ENCODE assay signal across 17 mouse cellular contexts in genomic region chr7:143064226-143064625, GRCm38 (mm10). TPM values are rescaled to one million over a fixed set of nuclear protein-coding genes. Genes with fewer than 3 reads are reported as not detected.
DNase-seq lines count a peak whose midpoint lies in the region; ATAC-seq lines count a peak whose summit lies in the region.
"Had no signal": no experiment of that assay in that cellular context is flagged by ENCODE, and none has a peak within 500 bp of the region (broad histone marks: within the 10 kb centered on the region; RNA-seq: fewer than 3 reads in every experiment).

No protein-coding gene starts in this region.

- no peaks in the 10 kb centered on the region for H3K27me3 ChIP-seq in hindbrain, embryonic 15.5 days
- H3K27me3 ChIP-seq in hindbrain, embryonic 14.5 days (ENCODE audit: control insufficient read depth, insufficient read depth, low read length), result no peaks in the 10 kb centered on the region
- H3K27me3 ChIP-seq: midbrain, embryonic 12.5 days had no signal

- no peak for ATAC-seq in hindbrain, embryonic 15.5 days (ENCODE audit: low FRiP score, low read depth)
- no peak for ATAC-seq in hindbrain, embryonic 14.5 days (ENCODE audit: low FRiP score)
- ATAC-seq: inflammation-experienced regulatory T-cells, adult 6 months had no signal

- peaks cover 59% of the 10 kb centered on the region for H3K36me3 ChIP-seq in hindbrain, embryonic 15.5 days
- peaks cover 66% of the 10 kb centered on the region for H3K36me3 ChIP-seq in hindbrain, embryonic 14.5 days (replicated peaks; ENCODE audit: control insufficient read depth, insufficient read depth)

- peak overlapping the region; percentile 51 for H3K27ac ChIP-seq in hindbrain, embryonic 15.5 days (replicated peaks)
- H3K27ac ChIP-seq in hindbrain, embryonic 14.5 days, result no peak overlapping the region
- H3K27ac ChIP-seq: heart, embryonic 10.5 days; midbrain, embryonic 12.5 days had no signal

- H3K9ac ChIP-seq in hindbrain, embryonic 15.5 days, result no peak overlapping the region
- no peak overlapping the region for H3K9ac ChIP-seq in hindbrain, embryonic 14.5 days
- H3K9ac ChIP-seq: lung, embryonic 14.5 days had no signal

- no peaks in the 10 kb centered on the region for H3K9me3 ChIP-seq in hindbrain, embryonic 15.5 days
- H3K9me3 ChIP-seq in hindbrain, embryonic 14.5 days (ENCODE audit: control insufficient read depth, low read length), result no peaks in the 10 kb centered on the region
- H3K9me3 ChIP-seq: G1E; heart, embryonic 10.5 days; midbrain, embryonic 12.5 days had no signal

- peaks cover 26% of the 10 kb centered on the region for H3K4me1 ChIP-seq in hindbrain, embryonic 15.5 days (replicated peaks)
- peaks cover 11% of the 10 kb centered on the region for H3K4me1 ChIP-seq in hindbrain, embryonic 14.5 days (replicated peaks; ENCODE audit: control insufficient read depth, insufficient read depth, low read length)

- WGBS in hindbrain, embryonic 15.5 days, result 17% methylated on average over 6 of the region's 6 CpGs
- 19% methylated on average over 6 of the region's 6 CpGs for WGBS in hindbrain, embryonic 14.5 days

- DNase-seq in hindbrain, embryonic 14.5 days (ENCODE audit: low spot score), result no peak
- peak; percentile 61 for DNase-seq in left cerebral cortex, postnatal 4 days
- no peak for DNase-seq in left cerebral cortex, postnatal 10 days (ENCODE audit: extremely low spot score in 1 of 2, low spot score in 2 of 2)
- DNase-seq in right cerebral cortex, postnatal 10 days (ENCODE audit: low spot score in 2 of 2), result peak; percentile 80 to 83
- DNase-seq in right cerebral cortex, postnatal 14 days, result no peak
- DNase-seq in kidney, postnatal 14 days, result no peak
- DNase-seq: adrenal gland, postnatal 36 days; gastrocnemius, postnatal 36 days; heart, postnatal 10 days; lung, embryonic 14.5 days; lung, postnatal 4 days; thymus, postnatal 4 days had no signal

- H3K4me3 ChIP-seq in hindbrain, embryonic 15.5 days, result no peak overlapping the region
- no peak overlapping the region for H3K4me3 ChIP-seq in hindbrain, embryonic 14.5 days (replicated peaks; ENCODE audit: low read length)
- H3K4me3 ChIP-seq: heart, embryonic 10.5 days; midbrain, embryonic 12.5 days had no signal

- intact Hi-C loops in left cerebral cortex, postnatal 4 days (cut with DNase I), result no loop called here
- intact Hi-C loops in left cerebral cortex, postnatal 10 days (cut with DNase I), result no loop called here

- no peak overlapping the region for H3K4me2 ChIP-seq in hindbrain, embryonic 15.5 days
- no peak overlapping the region for H3K4me2 ChIP-seq in hindbrain, embryonic 14.5 days (replicated peaks)
- H3K4me2 ChIP-seq: lung, embryonic 14.5 days; midbrain, embryonic 12.5 days had no signal

RNA-seq across cellular contexts. Expression of gene Tssc4, which starts 4.8 kb away (rescaled TPM):
- polyA plus RNA-seq in hindbrain, embryonic 15.5 days (2015; fragmentation: Nextera tagmentation; extraction: Ambion mirVana), result 94.1 and 99.2 TPM in 2 replicates
- polyA plus RNA-seq in hindbrain, embryonic 14.5 days (2014; fragmentation: Nextera tagmentation; extraction: Ambion mirVana), result 56.8 and 62.8 TPM in 2 replicates
- 10 to 100 TPM; 41.6 to 44.8 TPM for total RNA-seq in left cerebral cortex, postnatal 4 days (2021)
- total RNA-seq in left cerebral cortex, postnatal 10 days (2021), result 10 to 100 TPM; 43.9 to 45.2 TPM

RNA-seq across cellular contexts. Expression of gene Cd81, which starts 11.7 kb away (rescaled TPM):
- polyA plus RNA-seq in hindbrain, embryonic 15.5 days (2015; fragmentation: Nextera tagmentation; extraction: Ambion mirVana), result 439 and 445 TPM in 2 replicates
- polyA plus RNA-seq in hindbrain, embryonic 14.5 days (2014; fragmentation: Nextera tagmentation; extraction: Ambion mirVana), result 455 and 483 TPM in 2 replicates
- total RNA-seq in left cerebral cortex, postnatal 4 days (2021), result 100 to 1,000 TPM; 249 to 263 TPM
- 100 to 1,000 TPM; 344 to 359 TPM for total RNA-seq in left cerebral cortex, postnatal 10 days (2021)

RNA-seq across cellular contexts. Expression of gene Trpm5, which starts 30.2 kb away (rescaled TPM):
- 1.8 and 2.7 TPM in 2 replicates for polyA plus RNA-seq in hindbrain, embryonic 15.5 days (2015; fragmentation: Nextera tagmentation; extraction: Ambion mirVana)
- polyA plus RNA-seq in hindbrain, embryonic 14.5 days (2014; fragmentation: Nextera tagmentation; extraction: Ambion mirVana), result 1.9 and 2.3 TPM in 2 replicates
- under 1 TPM; 0.38 TPM for total RNA-seq in left cerebral cortex, postnatal 4 days (2021)
- under 1 TPM; 0.21 to 0.26 TPM for total RNA-seq in left cerebral cortex, postnatal 10 days (2021)
- total RNA-seq: gastrocnemius, postnatal 36 days had no signal
- polyA plus RNA-seq: G1E had no signal

RNA-seq across cellular contexts. Expression of gene Kcnq1, which starts 41.9 kb away (rescaled TPM):
- 1.1 and 1.5 TPM in 2 replicates for polyA plus RNA-seq in hindbrain, embryonic 15.5 days (2015; fragmentation: Nextera tagmentation; extraction: Ambion mirVana)
- polyA plus RNA-seq in hindbrain, embryonic 14.5 days (2014; fragmentation: Nextera tagmentation; extraction: Ambion mirVana), result 0.94 and 1.3 TPM in 2 replicates
- 1 to 10 TPM; 1.1 to 1.5 TPM for total RNA-seq in left cerebral cortex, postnatal 4 days (2021)
- total RNA-seq in left cerebral cortex, postnatal 10 days (2021), result 1 to 10 TPM; 1.4 to 2.1 TPM
- total RNA-seq: G1E had no signal
- polyA plus RNA-seq: G1E had no signal

RNA-seq across cellular contexts. Expression of gene Tspan32, which starts 59.4 kb away (rescaled TPM):
- 0.31 and 1.00 TPM in 2 replicates for polyA plus RNA-seq in hindbrain, embryonic 15.5 days (2015; fragmentation: Nextera tagmentation; extraction: Ambion mirVana)
- polyA plus RNA-seq in hindbrain, embryonic 14.5 days (2014; fragmentation: Nextera tagmentation; extraction: Ambion mirVana), result 0.43 and 0.82 TPM in 2 replicates
- not detected for total RNA-seq in left cerebral cortex, postnatal 4 days (2021)
- under 1 TPM; 0.26 to 0.32 TPM for total RNA-seq in left cerebral cortex, postnatal 10 days (2021)

Comparison
In these comparisons a context has a peak if more than half of its experiments do, and no peak if none do; other contexts are left out.
1. DNase-seq: peak in left cerebral cortex, postnatal 4 days (single experiment) and right cerebral cortex, postnatal 10 days (2 of 2); none in hindbrain, embryonic 14.5 days (single experiment), left cerebral cortex, postnatal 10 days (0 of 2), right cerebral cortex, postnatal 14 days (single experiment) and kidney, postnatal 14 days (single experiment).